In genomic region chr19:29824034-29824700, GRCm38 (mm10) we compare ENCODE assay signal across 8 mouse cellular contexts. TPM values are rescaled to one million over a fixed set of nuclear protein-coding genes. Genes with fewer than 3 reads are reported as not detected.
DNase-seq lines count a peak whose midpoint lies in the region; ATAC-seq and TF ChIP-seq lines count a peak whose summit lies in the region.
"Had no signal": no experiment of that assay in that cellular context is flagged by ENCODE, and none has a peak within 500 bp of the region (broad histone marks: within the 10 kb centered on the region; RNA-seq: fewer than 3 reads in every experiment).

No protein-coding gene starts in this region.

- no peak for TF ChIP-seq EP300 in heart, postnatal 0 days (IDR thresholded peaks at IDR 0.05; ENCODE audit: low read depth)

- no peak overlapping the region for H3K4me3 ChIP-seq in midbrain, embryonic 10.5 days
- H3K4me3 ChIP-seq in midbrain, embryonic 13.5 days (replicated peaks) = no peak overlapping the region
- H3K4me3 ChIP-seq in bone marrow macrophage, adult 2 months (ENCODE audit: insufficient read depth, low read length) = no peak overlapping the region
- no peak overlapping the region for H3K4me3 ChIP-seq in heart, postnatal 0 days (ENCODE audit: low read depth, low read length)
- no peak overlapping the region for H3K4me3 ChIP-seq in lung, embryonic 14.5 days (ENCODE audit: low read depth, low read length)
- H3K4me3 ChIP-seq in thymus, adult 2 months (ENCODE audit: control insufficient read depth, insufficient read depth, low read length) = no peak overlapping the region
- H3K4me3 ChIP-seq: neural tube, embryonic 13.5 days had no signal

- no peaks in the 10 kb centered on the region for H3K27me3 ChIP-seq in midbrain, embryonic 10.5 days (ENCODE audit: low read depth, poor library complexity, severe bottlenecking)
- no peaks in the 10 kb centered on the region for H3K27me3 ChIP-seq in midbrain, embryonic 13.5 days
- H3K27me3 ChIP-seq in heart, postnatal 0 days (ENCODE audit: control insufficient read depth, insufficient read depth, low read length) = no peaks in the 10 kb centered on the region
- no peaks in the 10 kb centered on the region for H3K27me3 ChIP-seq in lung, embryonic 14.5 days (ENCODE audit: insufficient read depth, low read length)
- H3K27me3 ChIP-seq in thymus, adult 2 months (ENCODE audit: control insufficient read depth, insufficient read depth, low read length) = no peaks in the 10 kb centered on the region
- H3K27me3 ChIP-seq: neural tube, embryonic 13.5 days had no signal

- no peaks in the 10 kb centered on the region for H3K4me1 ChIP-seq in midbrain, embryonic 10.5 days
- no peaks in the 10 kb centered on the region for H3K4me1 ChIP-seq in midbrain, embryonic 13.5 days (replicated peaks)
- H3K4me1 ChIP-seq in bone marrow macrophage, adult 2 months (ENCODE audit: control insufficient read depth, insufficient read depth, low read length) = peaks cover 19% of the 10 kb centered on the region
- no peaks in the 10 kb centered on the region for H3K4me1 ChIP-seq in heart, postnatal 0 days (ENCODE audit: control insufficient read depth, insufficient read depth)
- no peaks in the 10 kb centered on the region for H3K4me1 ChIP-seq in lung, embryonic 14.5 days (ENCODE audit: insufficient read depth)
- no peaks in the 10 kb centered on the region for H3K4me1 ChIP-seq in thymus, adult 2 months (replicated peaks; ENCODE audit: control insufficient read depth, insufficient read depth, low read length)
- H3K4me1 ChIP-seq: neural tube, embryonic 13.5 days had no signal

- H3K9ac ChIP-seq in midbrain, embryonic 13.5 days (replicated peaks) = no peak overlapping the region
- H3K9ac ChIP-seq in heart, postnatal 0 days (replicated peaks; ENCODE audit: low read depth, low read length) = no peak overlapping the region
- H3K9ac ChIP-seq in lung, embryonic 14.5 days = no peak overlapping the region
- H3K9ac ChIP-seq: neural tube, embryonic 13.5 days had no signal

- no peak for ATAC-seq in midbrain, embryonic 13.5 days
- ATAC-seq in heart, postnatal 0 days (ENCODE audit: insufficient read depth, low read depth) = no peak
- ATAC-seq in lung, embryonic 14.5 days (ENCODE audit: insufficient read depth) = no peak

- WGBS in midbrain, embryonic 10.5 days = 45% methylated on average over 6 of the region's 6 CpGs
- 46% methylated on average over 6 of the region's 6 CpGs for WGBS in midbrain, embryonic 13.5 days
- 48% methylated on average over 6 of the region's 6 CpGs for WGBS in heart, postnatal 0 days
- WGBS in lung, embryonic 14.5 days = 50% methylated on average over 6 of the region's 6 CpGs
- 68% methylated on average over 6 of the region's 6 CpGs for WGBS in thymus, adult 2 months

- peak; percentile 53 for TF ChIP-seq CTCF in bone marrow macrophage, adult 2 months (IDR thresholded peaks at IDR 0.05; ENCODE audit: low read depth, low read length)
- TF ChIP-seq CTCF in heart, postnatal 0 days (IDR thresholded peaks at IDR 0.05; ENCODE audit: low read depth) = peak; percentile 76
- TF ChIP-seq CTCF in lung, embryonic 14.5 days (IDR thresholded peaks at IDR 0.05; ENCODE audit: low read depth) = peak; percentile 78
- TF ChIP-seq CTCF in thymus, adult 2 months (IDR thresholded peaks at IDR 0.05; ENCODE audit: borderline replicate concordance, control insufficient read depth, extremely low read depth, insufficient read depth, low read length, poor library complexity) = no peak

- no peak overlapping the region for H3K4me2 ChIP-seq in midbrain, embryonic 13.5 days (replicated peaks)
- H3K4me2 ChIP-seq in heart, postnatal 0 days (ENCODE audit: low read depth, low read length) = no peak overlapping the region
- no peak overlapping the region for H3K4me2 ChIP-seq in lung, embryonic 14.5 days
- H3K4me2 ChIP-seq: neural tube, embryonic 13.5 days had no signal

- no peak for TF ChIP-seq POLR2A in bone marrow macrophage, adult 2 months (IDR thresholded peaks at IDR 0.05; ENCODE audit: borderline replicate concordance, low read depth, low read length)
- no peak for TF ChIP-seq POLR2A in thymus, adult 2 months (IDR thresholded peaks at IDR 0.05; ENCODE audit: control insufficient read depth, extremely low read depth, insufficient read depth, low read length, poor library complexity)

- no peaks in the 10 kb centered on the region for H3K9me3 ChIP-seq in midbrain, embryonic 10.5 days (replicated peaks)
- no peaks in the 10 kb centered on the region for H3K9me3 ChIP-seq in midbrain, embryonic 13.5 days
- no peaks in the 10 kb centered on the region for H3K9me3 ChIP-seq in heart, postnatal 0 days (replicated peaks; ENCODE audit: control insufficient read depth, low read length)
- H3K9me3 ChIP-seq in lung, embryonic 14.5 days (ENCODE audit: low read depth, low read length) = no peaks in the 10 kb centered on the region
- H3K9me3 ChIP-seq: neural tube, embryonic 13.5 days had no signal

- peak; percentile 56 for DNase-seq in midbrain, embryonic 10.5 days (ENCODE audit: low spot score)
- peak; percentile 41 for DNase-seq in MN1 (ENCODE audit: low spot score)
- peak; percentile 30 for DNase-seq in heart, postnatal 0 days (ENCODE audit: low spot score)
- DNase-seq in lung, embryonic 14.5 days = peak; percentile 77
- peak; percentile 51 for DNase-seq in thymus, adult 2 months

- H3K36me3 ChIP-seq in midbrain, embryonic 10.5 days = no peaks in the 10 kb centered on the region
- no peaks in the 10 kb centered on the region for H3K36me3 ChIP-seq in midbrain, embryonic 13.5 days
- H3K36me3 ChIP-seq in heart, postnatal 0 days (replicated peaks; ENCODE audit: control insufficient read depth, insufficient read depth, low read length) = no peaks in the 10 kb centered on the region
- no peaks in the 10 kb centered on the region for H3K36me3 ChIP-seq in lung, embryonic 14.5 days (ENCODE audit: insufficient read depth)
- no peaks in the 10 kb centered on the region for H3K36me3 ChIP-seq in thymus, adult 2 months (ENCODE audit: control insufficient read depth, insufficient read depth, low read length)
- H3K36me3 ChIP-seq: neural tube, embryonic 13.5 days had no signal

- no peak overlapping the region for H3K27ac ChIP-seq in midbrain, embryonic 10.5 days (replicated peaks)
- H3K27ac ChIP-seq in midbrain, embryonic 13.5 days = no peak overlapping the region
- H3K27ac ChIP-seq in bone marrow macrophage, adult 2 months (ENCODE audit: insufficient read depth, low read depth, low read length) = no peak overlapping the region
- H3K27ac ChIP-seq in heart, postnatal 0 days (ENCODE audit: low read depth) = no peak overlapping the region
- no peak overlapping the region for H3K27ac ChIP-seq in lung, embryonic 14.5 days (ENCODE audit: low read depth)
- H3K27ac ChIP-seq in thymus, adult 2 months (ENCODE audit: control insufficient read depth, insufficient read depth, low read length) = no peak overlapping the region
- H3K27ac ChIP-seq: neural tube, embryonic 13.5 days had no signal

RNA-seq across cellular contexts. Expression of gene Ranbp6, which starts 11.4 kb away (rescaled TPM):
- 25.7 and 31.1 TPM in 2 replicates for polyA plus RNA-seq in midbrain, embryonic 10.5 days (2016; fragmentation: Nextera tagmentation; extraction: Ambion mirVana)
- polyA plus RNA-seq in midbrain, embryonic 13.5 days (2015; fragmentation: Nextera tagmentation; extraction: Ambion mirVana) = 46.4 and 50.1 TPM in 2 replicates
- 7.6 and 8.6 TPM in 2 replicates for polyA plus RNA-seq in bone marrow macrophage, adult 2 months (2012; ENCODE audit: insufficient read depth, insufficient read length, missing spikeins)
- total RNA-seq in heart, postnatal 0 days (2014; rRNA removed; ENCODE audit: low replicate concordance) = 10.8 and 12.9 TPM in 2 replicates
- 11.4 and 13.4 TPM in 2 replicates for polyA plus RNA-seq in heart, postnatal 0 days (2015; fragmentation: Nextera tagmentation; extraction: Ambion mirVana)
- 15.2 and 16.1 TPM in 2 replicates for polyA plus RNA-seq in lung, embryonic 14.5 days (2014; fragmentation: Nextera tagmentation; extraction: Ambion mirVana)
- polyA plus RNA-seq in thymus, adult 2 months (2012; rRNA removed) = 4.6 and 6.1 TPM in 2 replicates

RNA-seq across cellular contexts. Expression of gene 9930021J03Rik, which starts 18.4 kb away (rescaled TPM):
- polyA plus RNA-seq in midbrain, embryonic 10.5 days (2016; fragmentation: Nextera tagmentation; extraction: Ambion mirVana) = 4.0 and 4.2 TPM in 2 replicates
- polyA plus RNA-seq in midbrain, embryonic 13.5 days (2015; fragmentation: Nextera tagmentation; extraction: Ambion mirVana) = 7.6 and 7.7 TPM in 2 replicates
- polyA plus RNA-seq in bone marrow macrophage, adult 2 months (2012; ENCODE audit: insufficient read depth, insufficient read length, missing spikeins) = 14.3 and 16.7 TPM in 2 replicates
- 8.6 and 11.6 TPM in 2 replicates for total RNA-seq in heart, postnatal 0 days (2014; rRNA removed; ENCODE audit: low replicate concordance)
- 1.8 and 1.9 TPM in 2 replicates for polyA plus RNA-seq in heart, postnatal 0 days (2015; fragmentation: Nextera tagmentation; extraction: Ambion mirVana)
- 7.1 TPM in 2 replicates for polyA plus RNA-seq in lung, embryonic 14.5 days (2014; fragmentation: Nextera tagmentation; extraction: Ambion mirVana)
- 11.3 and 12.5 TPM in 2 replicates for polyA plus RNA-seq in thymus, adult 2 months (2012; rRNA removed)
